Mouse (Mus musculus): Measurements from ENCODE around the gene Ckap2.

- no peak for TF ChIP-seq CTCF (IDR thresholded peaks at IDR 0.05; ENCODE audit: low read depth, low read length)
- TF ChIP-seq POLR2A (IDR thresholded peaks at IDR 0.05; ENCODE audit: extremely low read depth, insufficient read depth, low read length) = no peak
These were observed 12.3 kb upstream of the Ckap2 start for GRCm38 (mm10) chr8:22197914-22198313.

Measured in liver, adult 2 months (tissue).